Mouse (Mus musculus) heart, adult 2 months (tissue): ENCODE results near the gene 1700017N19Rik.

Source experiments
- CTCF ChIP-seq: fragments of 200-600 bp; IDR thresholded peaks from 2 replicates; pipeline ENCODE4 v1.8.1; 2022; ENCODE audit warnings: antibody characterized with exemption, mild to moderate bottlenecking, moderate library complexity
- EP300 ChIP-seq: fragments of 200-500 bp; IDR thresholded peaks from 2 replicates; pipeline ENCODE4 v1.6.1; 2011; ENCODE audit warnings: low read depth, low read length, control low read depth; ENCODE audit not compliant: insufficient read depth
- POLR2A ChIP-seq: fragments of 200-500 bp; IDR thresholded peaks from 2 replicates; pipeline ENCODE4 v1.6.1; 2011; ENCODE audit warnings: mild to moderate bottlenecking, low read depth, low read length, control low read depth; ENCODE audit not compliant: insufficient read depth

- TF ChIP-seq CTCF (no peak), POLR2A (no peak), EP300 (no peak)
Measured at GRCm38 (mm10) chr10:100584178-100584577, 6.1 kb upstream of the 1700017N19Rik start.
